Mouse (Mus musculus) spleen, postnatal 4 days (tissue): ENCODE data around the gene Gnaq.

Source experiments
- DNase-seq, 2 experiments: peaks; one replicate each; pipeline ENCODE4 v3.0.0; 2022; ENCODE audit warnings: low spot score in 2 of 2

Gene Gnaq

GRCm38 (mm10) chr19:16318128-16318811, 185.6 kb downstream of the Gnaq start:
- DNase-seq, result no peak

GRCm38 (mm10) chr19:16319986-16320385, 187.4 kb downstream of the Gnaq start:
- DNase-seq, result no peak

GRCm38 (mm10) chr19:16322986-16323385, 190.4 kb downstream of the Gnaq start:
- no peak for DNase-seq

GRCm38 (mm10) chr19:16324239-16324638, 191.6 kb downstream of the Gnaq start:
- no peak for DNase-seq

- DNase-seq, result no peak
Observed at GRCm38 (mm10) chr19:16325911-16326310, 193.3 kb downstream of the Gnaq start.

- DNase-seq, result no peak
Observed at GRCm38 (mm10) chr19:16327401-16328073, 194.9 kb downstream of the Gnaq start.

- no peak for DNase-seq
Observed at GRCm38 (mm10) chr19:16328074-16328850, 195.6 kb downstream of the Gnaq start.

GRCm38 (mm10) chr19:16329056-16329455, 196.4 kb downstream of the Gnaq start:
- DNase-seq, result no peak

GRCm38 (mm10) chr19:16329648-16330047, 197.0 kb downstream of the Gnaq start:
- DNase-seq, result no peak

- DNase-seq, result no peak
Observed at GRCm38 (mm10) chr19:16330161-16330560, 197.5 kb downstream of the Gnaq start.

GRCm38 (mm10) chr19:16331047-16331446, 198.4 kb downstream of the Gnaq start:
- DNase-seq, result no peak

GRCm38 (mm10) chr19:16337866-16338530, 205.4 kb downstream of the Gnaq start:
- DNase-seq, result no peak

- no peak for DNase-seq
Observed at GRCm38 (mm10) chr19:16339954-16340586, 207.4 kb downstream of the Gnaq start.

- DNase-seq, result no peak
Observed at GRCm38 (mm10) chr19:16342702-16343101, 210.1 kb downstream of the Gnaq start.

GRCm38 (mm10) chr19:16345516-16345915, 212.9 kb downstream of the Gnaq start:
- DNase-seq, result no peak

GRCm38 (mm10) chr19:16347037-16347436, 214.4 kb downstream of the Gnaq start:
- no peak for DNase-seq

- DNase-seq, result no peak
Observed at GRCm38 (mm10) chr19:16353701-16354136, 221.1 kb downstream of the Gnaq start.

GRCm38 (mm10) chr19:16358148-16358547, 225.5 kb downstream of the Gnaq start:
- DNase-seq, result no peak

- DNase-seq, result no peak
Observed at GRCm38 (mm10) chr19:16358905-16359304, 226.3 kb downstream of the Gnaq start.

- DNase-seq, result no peak
Observed at GRCm38 (mm10) chr19:16366465-16367063, 233.9 kb downstream of the Gnaq start.

GRCm38 (mm10) chr19:16367218-16367617, 234.6 kb downstream of the Gnaq start:
- no peak for DNase-seq
